Mouse (Mus musculus): ENCODE data around the gene Ankrd7.
"Not testable (repeated sequence)": the region's sequence is repeated elsewhere in the genome, so short reads cannot be mapped to it uniquely, and the experiment has no call there.

The Ankrd7 gene

GRCm38 (mm10) chr6:18866018-18866417 is at the start of gene Ankrd7:
Gene Ankrd7 (plus strand): TSS chr6:18866318.
- no peak for DNase-seq (ENCODE audit: low read depth, low spot score)

GRCm38 (mm10) chr6:18819343-18819742 is 46.8 kb upstream of the Ankrd7 start:
- DNase-seq (ENCODE audit: low read depth, low spot score): peak; percentile 80

- DNase-seq (ENCODE audit: low read depth, low spot score): no peak
These were observed 45.9 kb upstream of the Ankrd7 start for GRCm38 (mm10) chr6:18820246-18820645.

GRCm38 (mm10) chr6:18822812-18823211 is 43.3 kb upstream of the Ankrd7 start:
- peak; percentile 49 for DNase-seq (ENCODE audit: low read depth, low spot score)

- no peak for DNase-seq (ENCODE audit: low read depth, low spot score)
These were observed 33.2 kb upstream of the Ankrd7 start for GRCm38 (mm10) chr6:18832958-18833357.

GRCm38 (mm10) chr6:18844529-18844928 is 21.6 kb upstream of the Ankrd7 start:
- not testable (repeated sequence) for DNase-seq (ENCODE audit: low read depth, low spot score)

GRCm38 (mm10) chr6:18845571-18845970 is 20.5 kb upstream of the Ankrd7 start:
- DNase-seq (ENCODE audit: low read depth, low spot score): not testable (repeated sequence)

GRCm38 (mm10) chr6:18848051-18848701 is 17.9 kb upstream of the Ankrd7 start, which contains the start of gene Lsm8:
Gene Lsm8 (plus strand): TSS chr6:18848579.
- peak; percentile 99 for DNase-seq (ENCODE audit: low read depth, low spot score)

- no peak for DNase-seq (ENCODE audit: low read depth, low spot score)
These were observed 17.4 kb upstream of the Ankrd7 start for GRCm38 (mm10) chr6:18848702-18849061.

GRCm38 (mm10) chr6:18855323-18855722 is 10.8 kb upstream of the Ankrd7 start:
- no peak for DNase-seq (ENCODE audit: low read depth, low spot score)

- DNase-seq (ENCODE audit: low read depth, low spot score): no peak
These were observed 9.5 kb upstream of the Ankrd7 start for GRCm38 (mm10) chr6:18856487-18857078.

GRCm38 (mm10) chr6:18889030-18889429 is 22.9 kb downstream of the Ankrd7 start:
- DNase-seq (ENCODE audit: low read depth, low spot score): no peak

GRCm38 (mm10) chr6:18894142-18894541 is 28.0 kb downstream of the Ankrd7 start:
- no peak for DNase-seq (ENCODE audit: low read depth, low spot score)

- peak; percentile 22 for DNase-seq (ENCODE audit: low read depth, low spot score)
These were observed 41.1 kb downstream of the Ankrd7 start for GRCm38 (mm10) chr6:18907173-18907572.

- DNase-seq (ENCODE audit: low read depth, low spot score): peak; percentile 10
These were observed 47.1 kb downstream of the Ankrd7 start for GRCm38 (mm10) chr6:18913179-18913578.

GRCm38 (mm10) chr6:18916021-18916420 is 49.9 kb downstream of the Ankrd7 start:
- no peak for DNase-seq (ENCODE audit: low read depth, low spot score)

- no peak for DNase-seq (ENCODE audit: low read depth, low spot score)
These were observed 50.4 kb downstream of the Ankrd7 start for GRCm38 (mm10) chr6:18916471-18916870.
